16 mouse cellular contexts compared by ENCODE assay signal in the genomic region with DNA sequence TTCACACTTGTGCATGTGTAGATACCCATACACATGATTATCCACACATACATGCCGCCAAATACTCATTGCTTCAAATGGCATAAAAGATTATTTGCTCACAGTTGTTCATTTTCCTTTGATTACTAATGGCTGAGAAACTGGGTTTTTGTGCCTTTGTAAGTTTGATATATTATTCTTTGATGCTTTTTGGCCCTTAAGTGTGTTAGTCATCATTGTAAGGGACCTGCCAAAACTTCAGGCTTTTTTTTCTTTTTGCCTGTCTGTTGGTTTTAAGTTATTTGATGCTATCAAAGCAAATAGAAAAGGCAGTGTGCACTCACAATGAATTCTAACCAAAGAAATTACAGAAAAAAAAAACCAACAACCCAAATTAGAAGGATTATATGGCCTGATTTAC. TPM values are rescaled to one million over a fixed set of nuclear protein-coding genes. Genes with fewer than 3 reads are reported as not detected.
"Had no signal": no experiment of that assay in that cellular context is flagged by ENCODE, and none has a peak within 500 bp of the region (broad histone marks: within the 10 kb centered on the region; RNA-seq: fewer than 3 reads in every experiment).

No protein-coding gene starts in this region.

- H3K4me2 ChIP-seq: lung, embryonic 15.5 days; midbrain, embryonic 11.5 days; midbrain, embryonic 13.5 days; midbrain, embryonic 15.5 days; neural tube, embryonic 12.5 days had no signal

- H3K4me3 ChIP-seq: lung, embryonic 15.5 days; megakaryocyte, embryonic 14.5 days; midbrain, embryonic 13.5 days; midbrain, embryonic 15.5 days; neural tube, embryonic 12.5 days had no signal

- DNase-seq: lung, adult 2 months; lung, postnatal 14 days; lung, postnatal 36 days; right cerebral cortex, postnatal 14 days; thymus, adult 2 months; thymus, postnatal 25 days; thymus, postnatal 4 days had no signal

- H3K4me1 ChIP-seq: lung, embryonic 15.5 days; megakaryocyte, embryonic 14.5 days; midbrain, embryonic 13.5 days; midbrain, embryonic 15.5 days; neural tube, embryonic 12.5 days had no signal

- ATAC-seq: lung, postnatal 0 days; midbrain, embryonic 13.5 days; midbrain, embryonic 15.5 days had no signal

- H3K27ac ChIP-seq: lung, embryonic 15.5 days; macrophage; midbrain, embryonic 13.5 days; midbrain, embryonic 15.5 days; neural tube, embryonic 12.5 days had no signal

- H3K36me3 ChIP-seq: lung, embryonic 15.5 days; midbrain, embryonic 13.5 days; midbrain, embryonic 15.5 days; neural tube, embryonic 12.5 days had no signal

- H3K9ac ChIP-seq: lung, embryonic 15.5 days; midbrain, embryonic 13.5 days; midbrain, embryonic 15.5 days; neural tube, embryonic 12.5 days had no signal

- H3K27me3 ChIP-seq: lung, embryonic 15.5 days; megakaryocyte, embryonic 14.5 days; midbrain, embryonic 13.5 days; midbrain, embryonic 15.5 days; neural tube, embryonic 12.5 days had no signal

- H3K9me3 ChIP-seq: lung, embryonic 15.5 days; megakaryocyte, embryonic 14.5 days; midbrain, embryonic 15.5 days; neural tube, embryonic 12.5 days had no signal

RNA-seq across cellular contexts. Expression of a gene that starts 38.2 kb away (rescaled TPM):
- total RNA-seq: monocyte, adult 5-6 weeks had no signal
- polyA plus RNA-seq: macrophage had no signal
